Mouse (Mus musculus): ENCODE results near the gene Gm17581. TPM values are rescaled to one million over a fixed set of nuclear protein-coding genes. Genes with fewer than 3 reads are reported as not detected.
A peak's percentile ranks its signal among the peaks of the same experiment; 100 is the strongest.

The Gm17581 gene
- polyA plus RNA-seq, 1 experiment, result not detected

DNA sequence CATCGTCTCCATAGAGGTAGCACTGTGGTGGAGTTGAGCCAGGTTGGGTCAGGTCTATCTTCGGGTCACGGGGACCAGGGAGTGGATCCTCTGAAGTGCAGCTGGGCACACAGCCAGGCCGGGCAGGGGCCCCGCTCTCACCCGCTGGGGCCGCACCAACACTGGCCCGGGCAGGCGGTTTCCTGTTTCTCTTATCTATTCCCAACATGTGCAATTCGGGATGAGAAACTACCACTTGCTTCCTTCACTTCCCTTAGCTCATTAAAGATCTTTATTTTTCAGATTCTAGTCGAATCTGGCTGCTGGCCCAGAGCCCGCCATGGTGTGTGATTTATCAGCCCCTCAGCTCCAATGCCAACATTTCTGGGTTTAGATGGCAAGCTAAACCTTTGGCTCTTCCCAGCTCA lies 7.3 kb upstream of the Gm17581 start:
- Histone ChIP-seq H3K79me2 (ENCODE audit: control insufficient read depth, insufficient read depth) (no peaks in the 10 kb centered on the region), H3K4me2 (ENCODE audit: low read depth) (no peak overlapping the region), H3K36me3 (ENCODE audit: control insufficient read depth, insufficient read depth) (no peaks in the 10 kb centered on the region), H3K4me3 (no peak overlapping the region), H3K27me3 (ENCODE audit: control insufficient read depth, insufficient read depth, insufficient read length) (no peaks in the 10 kb centered on the region), H3ac (ENCODE audit: control insufficient read depth, insufficient read length) (no peak overlapping the region)
- TF ChIP-seq POLR2AphosphoS2 (IDR thresholded peaks at IDR 0.05; ENCODE audit: insufficient read length, low read depth) (no peak), TCF12 (IDR thresholded peaks at IDR 0.05; ENCODE audit: insufficient read depth, poor library complexity, severe bottlenecking) (no peak), TCF3 (IDR thresholded peaks at IDR 0.05; ENCODE audit: insufficient read length, low read depth) (no peak), MYOD1 (IDR thresholded peaks at IDR 0.05; ENCODE audit: control insufficient read depth in 1 of 3, insufficient read length in 2 of 3, low read depth in 2 of 3) (no peak), POLR2A (IDR thresholded peaks at IDR 0.05; ENCODE audit: insufficient read length, low read depth) (no peak), MYOG (IDR thresholded peaks at IDR 0.05; ENCODE audit: control insufficient read depth in 1 of 3, insufficient read depth in 1 of 3, insufficient read length in 2 of 3, low read depth in 2 of 3) (no peak), CEBPB (IDR thresholded peaks at IDR 0.05; ENCODE audit: insufficient read depth, poor library complexity, severe bottlenecking) (no peak), USF1 (IDR thresholded peaks at IDR 0.05; ENCODE audit: low read depth) (no peak), SRF (IDR thresholded peaks at IDR 0.05; ENCODE audit: control insufficient read depth, insufficient read length, low read depth) (no peak), E2F4 (IDR thresholded peaks at IDR 0.05; ENCODE audit: insufficient read depth) (no peak), REST (IDR thresholded peaks at IDR 0.05; ENCODE audit: insufficient read depth, insufficient read length) (no peak), MAX (IDR thresholded peaks at IDR 0.05; ENCODE audit: low read depth) (no peak)

DNA sequence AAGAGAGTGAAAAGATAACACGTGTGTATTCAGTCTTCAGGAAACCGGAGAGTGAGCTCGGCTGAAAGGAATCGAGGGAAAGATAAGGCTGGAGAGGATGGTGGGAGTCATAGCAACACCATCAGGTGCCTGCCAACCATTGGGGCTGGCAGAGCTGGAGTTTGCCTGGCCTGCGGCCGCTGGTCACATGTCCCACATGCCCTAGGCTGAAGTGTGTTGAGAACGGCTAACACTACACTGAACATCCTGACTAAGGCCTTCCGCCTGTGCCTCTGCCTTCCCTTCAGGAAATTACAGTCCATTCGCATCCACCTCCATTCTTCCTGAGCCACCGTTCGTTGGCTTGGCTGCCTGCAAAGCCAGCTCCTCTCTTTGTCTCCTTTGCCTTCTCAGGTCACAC lies 6.5 kb upstream of the Gm17581 start:
- Histone ChIP-seq H3K27me3 (ENCODE audit: control insufficient read depth, insufficient read depth, insufficient read length) (no peaks in the 10 kb centered on the region), H3K4me3 (no peak overlapping the region), H3K36me3 (ENCODE audit: control insufficient read depth, insufficient read depth) (no peaks in the 10 kb centered on the region), H3K79me2 (ENCODE audit: control insufficient read depth, insufficient read depth) (no peaks in the 10 kb centered on the region), H3K4me2 (ENCODE audit: low read depth) (no peak overlapping the region), H3ac (ENCODE audit: control insufficient read depth, insufficient read length) (no peak overlapping the region)
- no peak for TF ChIP-seq TCF3 (IDR thresholded peaks at IDR 0.05; ENCODE audit: insufficient read length, low read depth)
- TF ChIP-seq TCF12 (IDR thresholded peaks at IDR 0.05; ENCODE audit: insufficient read depth, poor library complexity, severe bottlenecking), result no peak
- TF ChIP-seq MYOG (IDR thresholded peaks at IDR 0.05; ENCODE audit: control insufficient read depth in 1 of 3, insufficient read depth in 1 of 3, insufficient read length in 2 of 3, low read depth in 2 of 3), result no peak
- no peak for TF ChIP-seq POLR2AphosphoS2 (IDR thresholded peaks at IDR 0.05; ENCODE audit: insufficient read length, low read depth)
- TF ChIP-seq MYOD1 (IDR thresholded peaks at IDR 0.05; ENCODE audit: control insufficient read depth in 1 of 3, insufficient read length in 2 of 3, low read depth in 2 of 3), result no peak
- no peak for TF ChIP-seq MAX (IDR thresholded peaks at IDR 0.05; ENCODE audit: low read depth)
- no peak for TF ChIP-seq E2F4 (IDR thresholded peaks at IDR 0.05; ENCODE audit: insufficient read depth)
- TF ChIP-seq CEBPB (IDR thresholded peaks at IDR 0.05; ENCODE audit: insufficient read depth, poor library complexity, severe bottlenecking), result no peak
- no peak for TF ChIP-seq POLR2A (IDR thresholded peaks at IDR 0.05; ENCODE audit: insufficient read length, low read depth)
- no peak for TF ChIP-seq USF1 (IDR thresholded peaks at IDR 0.05; ENCODE audit: low read depth)
- TF ChIP-seq SRF (IDR thresholded peaks at IDR 0.05; ENCODE audit: control insufficient read depth, insufficient read length, low read depth), result no peak
- TF ChIP-seq REST (IDR thresholded peaks at IDR 0.05; ENCODE audit: insufficient read depth, insufficient read length), result no peak

DNA sequence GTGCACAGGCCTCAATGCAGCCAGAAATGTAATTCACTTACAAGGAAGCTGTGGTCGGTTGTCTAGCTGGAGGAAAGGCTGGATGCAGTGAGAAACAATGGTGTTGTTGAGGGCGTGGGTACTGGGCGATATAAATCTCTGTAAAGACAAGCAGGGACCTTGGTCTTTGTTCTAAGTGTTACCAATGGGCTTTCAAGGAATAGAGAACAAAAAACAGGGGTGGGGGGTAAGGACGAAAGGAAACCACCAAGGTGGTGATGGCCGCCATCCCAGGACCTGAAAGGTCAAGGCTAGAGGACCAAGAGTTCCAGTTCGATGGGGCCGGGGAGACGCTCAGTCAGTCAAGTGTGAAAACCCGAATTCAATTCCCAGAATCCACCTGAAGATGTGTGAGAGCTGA lies 2.1 kb upstream of the Gm17581 start:
- TF ChIP-seq E2F4 (IDR thresholded peaks at IDR 0.05; ENCODE audit: insufficient read depth), result no peak
- no peaks in the 10 kb centered on the region for H3K36me3 ChIP-seq (ENCODE audit: control insufficient read depth, insufficient read depth)
- no peak overlapping the region for H3K4me3 ChIP-seq
- no peaks in the 10 kb centered on the region for H3K27me3 ChIP-seq (ENCODE audit: control insufficient read depth, insufficient read depth, insufficient read length)
- H3K4me2 ChIP-seq (ENCODE audit: low read depth), result no peak overlapping the region
- H3K79me2 ChIP-seq (ENCODE audit: control insufficient read depth, insufficient read depth), result no peaks in the 10 kb centered on the region
- no peak overlapping the region for H3ac ChIP-seq (ENCODE audit: control insufficient read depth, insufficient read length)

DNA sequence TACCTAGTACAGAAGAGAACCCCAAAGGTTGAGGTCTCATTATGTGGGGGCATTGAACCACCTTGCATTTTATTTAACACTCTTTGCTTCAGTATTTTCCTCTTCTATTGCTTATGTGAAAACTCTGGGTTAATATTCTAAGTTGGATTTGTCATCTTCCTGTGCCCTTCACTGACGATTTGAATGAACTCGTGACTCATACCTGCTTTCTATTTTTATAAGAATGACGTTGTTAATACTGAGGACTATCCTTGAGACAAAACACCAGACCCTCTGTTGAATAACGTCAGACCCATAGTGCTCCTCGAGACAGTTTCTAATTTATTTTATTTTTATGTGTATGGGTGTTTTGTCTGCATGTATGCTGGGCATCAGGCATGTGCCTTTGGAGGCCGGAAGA lies 1.3 kb upstream of the Gm17581 start:
- no peak overlapping the region for H3ac ChIP-seq (ENCODE audit: control insufficient read depth, insufficient read length)
- peak overlapping the region; percentile 28 for H3K4me2 ChIP-seq (ENCODE audit: low read depth)
- no peaks in the 10 kb centered on the region for H3K36me3 ChIP-seq (ENCODE audit: control insufficient read depth, insufficient read depth)
- H3K79me2 ChIP-seq (ENCODE audit: control insufficient read depth, insufficient read depth), result no peaks in the 10 kb centered on the region
- TF ChIP-seq TCF3 (IDR thresholded peaks at IDR 0.05; ENCODE audit: insufficient read length, low read depth) (no peak), REST (IDR thresholded peaks at IDR 0.05; ENCODE audit: insufficient read depth, insufficient read length) (no peak), E2F4 (IDR thresholded peaks at IDR 0.05; ENCODE audit: insufficient read depth) (no peak)
- no peak overlapping the region for H3K4me3 ChIP-seq
- H3K27me3 ChIP-seq (ENCODE audit: control insufficient read depth, insufficient read depth, insufficient read length), result no peaks in the 10 kb centered on the region

DNA sequence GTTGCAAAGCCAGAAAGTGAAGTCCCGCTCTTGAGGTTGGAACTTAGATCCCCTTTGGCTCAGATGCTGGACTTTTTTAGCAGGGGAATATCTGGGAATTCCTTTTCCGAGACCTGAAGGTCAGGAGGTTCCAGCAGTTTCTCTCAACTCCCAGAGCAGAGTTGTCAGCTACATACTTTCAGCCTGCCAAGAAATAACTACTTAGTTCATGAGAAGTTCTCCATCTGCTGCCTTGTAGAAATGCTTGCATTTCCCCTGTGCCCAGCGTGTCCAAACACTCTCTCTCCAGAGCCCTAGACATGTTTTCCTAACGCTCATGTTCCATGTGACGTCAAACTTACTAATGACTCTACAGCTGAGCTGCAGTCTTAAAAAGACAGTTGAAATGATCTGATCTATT lies 586 bp downstream of the Gm17581 start:
- Histone ChIP-seq H3K79me2 (ENCODE audit: control insufficient read depth, insufficient read depth) (no peaks in the 10 kb centered on the region), H3K27me3 (ENCODE audit: control insufficient read depth, insufficient read depth, insufficient read length) (no peaks in the 10 kb centered on the region), H3K4me3 (no peak overlapping the region), H3K4me2 (ENCODE audit: low read depth) (no peak overlapping the region), H3ac (ENCODE audit: control insufficient read depth, insufficient read length) (no peak overlapping the region), H3K36me3 (ENCODE audit: control insufficient read depth, insufficient read depth) (no peaks in the 10 kb centered on the region)
- no peak for TF ChIP-seq TCF3 (IDR thresholded peaks at IDR 0.05; ENCODE audit: insufficient read length, low read depth)
- TF ChIP-seq MYOG (IDR thresholded peaks at IDR 0.05; ENCODE audit: control insufficient read depth in 1 of 3, insufficient read depth in 1 of 3, insufficient read length in 2 of 3, low read depth in 2 of 3), result no peak
